Mouse (Mus musculus) ES-E14 (cell line): ENCODE measurements around the gene Kansl1l.

Experiments
- CHD2 ChIP-seq: IDR thresholded peaks from 2 replicates; pipeline ENCODE4 v1.6.1; 2014; ENCODE audit warnings: mild to moderate bottlenecking, low read depth, low read length, inconsistent platforms
- HCFC1 ChIP-seq: IDR thresholded peaks from 2 replicates; pipeline ENCODE4 v1.6.1; 2012; ENCODE audit warnings: low read length, inconsistent platforms, borderline replicate concordance; ENCODE audit not compliant: insufficient read depth
- MAFK ChIP-seq: IDR thresholded peaks from 2 replicates; pipeline ENCODE4 v1.6.1; 2014; ENCODE audit warnings: mild to moderate bottlenecking, low read depth, low read length, inconsistent platforms; ENCODE audit not compliant: insufficient read depth
- ZC3H11A ChIP-seq: IDR thresholded peaks from 2 replicates; pipeline ENCODE4 v1.6.1; 2012; ENCODE audit warnings: low read depth, mild to moderate bottlenecking, inconsistent platforms, low read length, borderline replicate concordance

DNA sequence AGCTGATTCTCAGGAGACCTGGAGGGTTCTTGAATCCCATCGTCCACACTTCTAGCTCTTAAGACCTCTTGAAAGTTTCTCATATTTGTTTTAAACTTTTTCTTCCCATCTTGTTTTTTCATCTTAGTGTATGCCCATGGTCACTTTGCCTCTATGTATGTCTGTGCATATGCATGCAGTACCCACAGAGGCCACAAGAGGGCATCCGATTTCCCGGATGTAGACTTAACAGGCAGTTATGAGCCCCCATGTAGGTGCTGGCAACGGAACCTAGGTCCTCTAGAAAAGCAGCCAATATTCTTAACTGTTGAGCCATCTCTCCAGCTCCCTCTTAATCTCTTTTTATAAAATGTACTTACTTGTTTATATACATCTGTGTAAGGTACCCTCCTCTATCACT, 30.1 kb upstream of the Kansl1l start:
- TF ChIP-seq ZC3H11A (no peak), CHD2 (no peak), MAFK (no peak), HCFC1 (no peak)
